Mouse (Mus musculus) monocyte, adult 5-6 weeks (primary cell): ENCODE results near the gene Zscan20. TPM values are rescaled to one million over a fixed set of nuclear protein-coding genes. Genes with fewer than 3 reads are reported as not detected.

Experiments used
- total RNA-seq: library from RNA; stranded (forward); fragments of 200-1000, 200-491, 200-594 nt; gene quantifications from 3 replicates; pipeline ENCODE4 v1.2.3, GENCODE M21; 2017

Zscan20 gene
- total RNA-seq, 1 experiment from 2014 or later = 3.5 TPM

Other genes starting within 250 kb of the Zscan20 start
- gene Tlr12, start 8.5 kb upstream of the Zscan20 start, total RNA-seq = 0.48 to 2.4 TPM (median 0.64 TPM) in 3 replicates
- 15.0 to 31.5 TPM (median 22.9 TPM) in 3 replicates for gene Phc2, start 44.6 kb upstream of the Zscan20 start, total RNA-seq
- gene A3galt2, start 145.3 kb upstream of the Zscan20 start, total RNA-seq = 0.19 to 0.57 TPM in 2 of 3 replicates, not detected in the other
- 3.6 to 8.3 TPM (median 5.7 TPM) in 3 replicates for gene Zfp362, start 195.9 kb upstream of the Zscan20 start, total RNA-seq